Mouse (Mus musculus): Measurements from ENCODE around the gene Rundc3a.

The Rundc3a gene

GRCm38 (mm10) chr11:102361776-102362495 lies 31.3 kb upstream of the Rundc3a start:
- ChIA-PET POLR2A (interaction anchor here in 2 of 4 experiments (0.5 to 1.2 kb wide), 3 partner anchors 14 to 47 kb away, joined by 3 to 4 read pairs (median 3); no protein-coding TSS in a partner anchor), CTCF (no interaction called here)

GRCm38 (mm10) chr11:102363623-102364022 lies 29.6 kb upstream of the Rundc3a start:
- CTCF ChIA-PET = interaction anchor here in 1 of 4 experiments (1.4 kb wide), 1 partner anchor 74 kb away, joined by 4 read pairs; no protein-coding TSS in a partner anchor
- POLR2A ChIA-PET = interaction anchor here in 3 of 4 experiments (1.1 to 2.6 kb wide), 6 partner anchors 8 to 53 kb away, joined by 3 to 10 read pairs (median 6); partner anchors contain the start of gene Slc25a39 (in 1 of the 3)

GRCm38 (mm10) chr11:102364570-102365371 lies 28.4 kb upstream of the Rundc3a start:
- POLR2A ChIA-PET = interaction anchor here in 3 of 4 experiments (0.6 to 2.6 kb wide), 7 partner anchors 9 to 54 kb away, joined by 3 to 10 read pairs (median 4); partner anchors contain the start of gene Slc25a39 (in 1 of the 3)
- CTCF ChIA-PET = interaction anchor here in 3 of 4 experiments (0.5 to 1.4 kb wide), 3 partner anchors 11 to 283 kb away, joined by 4 to 7 read pairs (median 4); no protein-coding TSS in a partner anchor

- CTCF ChIA-PET = interaction anchor here in 1 of 4 experiments (1.3 kb wide), 1 partner anchor 10 kb away, joined by 4 read pairs; no protein-coding TSS in a partner anchor
- POLR2A ChIA-PET = interaction anchor here in 1 of 4 experiments (3.1 kb wide), 1 partner anchor 10 kb away, joined by 24 read pairs; no protein-coding TSS in a partner anchor
Measured at GRCm38 (mm10) chr11:102365699-102366098, 27.5 kb upstream of the Rundc3a start.

- ChIA-PET POLR2A (interaction anchor here in 2 of 4 experiments (0.5 to 3.1 kb wide), 3 partner anchors 10 to 44 kb away, joined by 8 to 24 read pairs (median 13); partner anchors contain the start of gene Slc25a39 (in 1 of the 2)), CTCF (interaction anchor here in 2 of 4 experiments (1.0 to 1.3 kb wide), 2 partner anchors 10 kb away, joined by 3 to 4 read pairs; no protein-coding TSS in a partner anchor)
Measured at GRCm38 (mm10) chr11:102366103-102366502, 27.1 kb upstream of the Rundc3a start, which contains the start of gene Slc4a1. Slc4a1 (minus strand) TSS chr11:102366203.

GRCm38 (mm10) chr11:102367504-102368280 lies 25.5 kb upstream of the Rundc3a start:
- CTCF ChIA-PET = interaction anchor here in 2 of 4 experiments (0.9 to 1.2 kb wide), 2 partner anchors 9 to 11 kb away, joined by 3 to 4 read pairs; no protein-coding TSS in a partner anchor
- POLR2A ChIA-PET = interaction anchor here (0.5 to 3.9 kb wide), 23 partner anchors 8 to 83 kb away, joined by 3 to 24 read pairs (median 4); partner anchors contain the start of genes Slc25a39 (in 3 of the 4), Grn (in 2 of the 4), Rundc3a (in 1 of the 4) and Tmub2 (in 1 of the 4)

GRCm38 (mm10) chr11:102368347-102368746 lies 24.9 kb upstream of the Rundc3a start:
- POLR2A ChIA-PET = interaction anchor here (0.9 to 3.9 kb wide), 20 partner anchors 8 to 77 kb away, joined by 3 to 24 read pairs (median 4); partner anchors contain the start of genes Slc25a39 (in 3 of the 4) and Grn (in 1 of the 4)
- CTCF ChIA-PET = interaction anchor here in 2 of 4 experiments (0.5 to 1.2 kb wide), 3 partner anchors 8 to 44 kb away, joined by 3 to 4 read pairs (median 4); no protein-coding TSS in a partner anchor

- ChIA-PET CTCF (interaction anchor here in 2 of 4 experiments (0.5 to 0.7 kb wide), 3 partner anchors 12 to 1839 kb away, joined by 3 to 4 read pairs (median 3); no protein-coding TSS in a partner anchor), POLR2A (interaction anchor here in 3 of 4 experiments (0.6 to 3.9 kb wide), 15 partner anchors 12 to 338 kb away, joined by 3 to 12 read pairs (median 4); partner anchors contain the start of gene Slc25a39 (in 3 of the 3))
Measured at GRCm38 (mm10) chr11:102369263-102369662, 23.9 kb upstream of the Rundc3a start.

- CTCF ChIA-PET = interaction anchor here in 3 of 4 experiments (0.5 to 0.8 kb wide), 3 partner anchors 77 to 1751 kb away, joined by 3 to 5 read pairs (median 3); partner anchors contain the start of gene BC030867 (in 1 of the 3)
- POLR2A ChIA-PET = interaction anchor here in 3 of 4 experiments (0.9 to 3.9 kb wide), 13 partner anchors 13 to 80 kb away, joined by 3 to 12 read pairs (median 3); partner anchors contain the start of gene Slc25a39 (in 3 of the 3)
Measured at GRCm38 (mm10) chr11:102370285-102370684, 22.9 kb upstream of the Rundc3a start.

- POLR2A ChIA-PET = interaction anchor here (0.6 to 8.0 kb wide), 16 partner anchors 13 to 73 kb away, joined by 3 to 249 read pairs (median 6); partner anchors contain the start of genes Slc25a39 (in 3 of the 4), Rundc3a (in 1 of the 4) and Ubtf (in 1 of the 4)
Measured at GRCm38 (mm10) chr11:102371926-102372685, 21.1 kb upstream of the Rundc3a start.

GRCm38 (mm10) chr11:102372936-102373335 lies 20.3 kb upstream of the Rundc3a start:
- POLR2A ChIA-PET = interaction anchor here (0.6 to 8.0 kb wide), 24 partner anchors 10 to 73 kb away, joined by 3 to 249 read pairs (median 4); partner anchors contain the start of genes Slc25a39 (in 3 of the 4), Rundc3a (in 1 of the 4) and Ubtf (in 1 of the 4)
- CTCF ChIA-PET = interaction anchor here in 2 of 4 experiments (0.6 to 0.7 kb wide), 2 partner anchors 22 to 64 kb away, joined by 3 read pairs; no protein-coding TSS in a partner anchor

More at GRCm38 (mm10) chr11:102371926-102372685, 21.1 kb upstream of the Rundc3a start:
- CTCF ChIA-PET = interaction anchor here in 1 of 4 experiments (0.6 kb wide), 1 partner anchor 65 kb away, joined by 3 read pairs; no protein-coding TSS in a partner anchor

- CTCF ChIA-PET = interaction anchor here in 1 of 4 experiments (0.7 to 0.8 kb wide), 2 partner anchors 23 to 34 kb away, joined by 3 read pairs; no protein-coding TSS in a partner anchor
- POLR2A ChIA-PET = interaction anchor here (0.6 to 8.0 kb wide), 17 partner anchors 9 to 126 kb away, joined by 3 to 249 read pairs (median 3); partner anchors contain the start of genes Slc25a39 (in 2 of the 4), Rundc3a (in 1 of the 4) and Ubtf (in 1 of the 4)
Measured at GRCm38 (mm10) chr11:102373646-102374045, 19.6 kb upstream of the Rundc3a start.

GRCm38 (mm10) chr11:102374108-102374725 lies 19.0 kb upstream of the Rundc3a start:
- CTCF ChIA-PET = interaction anchor here in 1 of 4 experiments (0.8 to 4.1 kb wide), 2 partner anchors 35 to 65 kb away, joined by 3 to 25 read pairs; no protein-coding TSS in a partner anchor
- POLR2A ChIA-PET = interaction anchor here in 3 of 4 experiments (1.1 to 8.0 kb wide), 11 partner anchors 9 to 75 kb away, joined by 3 to 249 read pairs (median 4); partner anchors contain the start of genes Grn (in 1 of the 3) and Slc25a39 (in 1 of the 3)

Data from embryonic stem cell, embryonic (primary cell).